Mouse (Mus musculus): ENCODE data around the gene Lrrn3.

Gene Lrrn3

GRCm38 (mm10) chr12:41428806-41429205 is 57.4 kb downstream of the Lrrn3 start:
- DNase-seq (ENCODE audit: low spot score), result no peak

GRCm38 (mm10) chr12:41427464-41427863 is 58.8 kb downstream of the Lrrn3 start:
- no peak for DNase-seq (ENCODE audit: low spot score)

GRCm38 (mm10) chr12:41425101-41425679 is 61.0 kb downstream of the Lrrn3 start:
- no peak for DNase-seq (ENCODE audit: low spot score)

- no peak for DNase-seq (ENCODE audit: low spot score)
These were observed 68.3 kb downstream of the Lrrn3 start for GRCm38 (mm10) chr12:41417961-41418360.

- no peak for DNase-seq (ENCODE audit: low spot score)
These were observed 69.1 kb downstream of the Lrrn3 start for GRCm38 (mm10) chr12:41417099-41417498.

GRCm38 (mm10) chr12:41416635-41417034 is 69.6 kb downstream of the Lrrn3 start:
- DNase-seq (ENCODE audit: low spot score), result no peak

- DNase-seq (ENCODE audit: low spot score), result no peak
These were observed 76.8 kb downstream of the Lrrn3 start for GRCm38 (mm10) chr12:41409431-41409830.

- no peak for DNase-seq (ENCODE audit: low spot score)
These were observed 84.3 kb downstream of the Lrrn3 start for GRCm38 (mm10) chr12:41401923-41402322.

All from urinary bladder, postnatal 25 days (tissue).